Mouse (Mus musculus) heart, adult 2 months (tissue): ENCODE data around the gene Ddias. TPM values are rescaled to one million over a fixed set of nuclear protein-coding genes. Genes with fewer than 3 reads are reported as not detected.

Experiments
- DNase-seq, 2 experiments: peaks; one replicate each; pipeline ENCODE4 v3.0.0; 2021
- H3K27ac ChIP-seq: fragments of 200-600 bp; 2 replicates; pipeline ENCODE4 v1.8.1; 2022
- H3K27me3 ChIP-seq: fragments of 200-500 bp; 2 replicates; pipeline ENCODE4 v1.6.1; 2012; ENCODE audit warnings: mild to moderate bottlenecking, low read length, inconsistent platforms, mixed read lengths; ENCODE audit not compliant: control insufficient read depth, insufficient read depth
- H3K36me3 ChIP-seq: fragments of 200-500 bp; 2 replicates; pipeline ENCODE4 v1.6.1; 2012; ENCODE audit warnings: low read length, inconsistent platforms; ENCODE audit not compliant: control insufficient read depth, insufficient read depth
- H3K4me1 ChIP-seq: fragments of 200-500 bp; 2 replicates; pipeline ENCODE4 v1.6.1; 2011; ENCODE audit warnings: low read length; ENCODE audit not compliant: control insufficient read depth, insufficient read depth
- H3K4me3 ChIP-seq: fragments of 200-600 bp; 2 replicates; pipeline ENCODE4 v1.8.1; 2022
- H3K79me2 ChIP-seq: fragments of 200-500 bp; replicated peaks from 2 replicates; pipeline ENCODE4 v1.6.1; 2012; ENCODE audit warnings: mild to moderate bottlenecking, inconsistent platforms, low read length, moderate library complexity, mixed read lengths; ENCODE audit not compliant: control insufficient read depth, insufficient read depth
- H3K9ac ChIP-seq: fragments of 200-500 bp; 2 replicates; pipeline ENCODE4 v1.6.1; 2012; ENCODE audit warnings: low read depth, mild to moderate bottlenecking, control low read depth, inconsistent platforms, low read length, mixed read lengths
- CTCF ChIP-seq: fragments of 200-600 bp; IDR thresholded peaks from 2 replicates; pipeline ENCODE4 v1.8.1; 2022; ENCODE audit warnings: antibody characterized with exemption, mild to moderate bottlenecking, moderate library complexity
- EP300 ChIP-seq: fragments of 200-500 bp; IDR thresholded peaks from 2 replicates; pipeline ENCODE4 v1.6.1; 2011; ENCODE audit warnings: low read depth, low read length, control low read depth; ENCODE audit not compliant: insufficient read depth
- POLR2A ChIP-seq: fragments of 200-500 bp; IDR thresholded peaks from 2 replicates; pipeline ENCODE4 v1.6.1; 2011; ENCODE audit warnings: mild to moderate bottlenecking, low read depth, low read length, control low read depth; ENCODE audit not compliant: insufficient read depth
- WGBS: fragments of 180-500 bp; shearing (Covaris S2); methylation state at CpG from one replicate; pipeline ENCODE4 v1.1.7; 2018; 5-methylcytosine and 5-hydroxymethylcytosine counted together
- intact Hi-C: fragments of 180-260 bp; cut with DNase I; formaldehyde crosslinking; loops from one replicate; pipeline ENCODE4 v1.15.1; 2025
- polyA plus RNA-seq: library from polyadenylated mRNA; depleted of rRNA; stranded (reverse); fragments of >200 nt; gene quantifications from 2 replicates; pipeline ENCODE4 v1.2.3, GENCODE M21; 2012
- total RNA-seq, 2 experiments: library from RNA; stranded (reverse); gene quantifications; 2 replicates each; pipeline ENCODE4 v1.2.3; 2021

Gene Ddias
- total and polyA plus RNA-seq, 3 experiments, result 0.16 to 0.44 (median 0.30) TPM

DNA sequence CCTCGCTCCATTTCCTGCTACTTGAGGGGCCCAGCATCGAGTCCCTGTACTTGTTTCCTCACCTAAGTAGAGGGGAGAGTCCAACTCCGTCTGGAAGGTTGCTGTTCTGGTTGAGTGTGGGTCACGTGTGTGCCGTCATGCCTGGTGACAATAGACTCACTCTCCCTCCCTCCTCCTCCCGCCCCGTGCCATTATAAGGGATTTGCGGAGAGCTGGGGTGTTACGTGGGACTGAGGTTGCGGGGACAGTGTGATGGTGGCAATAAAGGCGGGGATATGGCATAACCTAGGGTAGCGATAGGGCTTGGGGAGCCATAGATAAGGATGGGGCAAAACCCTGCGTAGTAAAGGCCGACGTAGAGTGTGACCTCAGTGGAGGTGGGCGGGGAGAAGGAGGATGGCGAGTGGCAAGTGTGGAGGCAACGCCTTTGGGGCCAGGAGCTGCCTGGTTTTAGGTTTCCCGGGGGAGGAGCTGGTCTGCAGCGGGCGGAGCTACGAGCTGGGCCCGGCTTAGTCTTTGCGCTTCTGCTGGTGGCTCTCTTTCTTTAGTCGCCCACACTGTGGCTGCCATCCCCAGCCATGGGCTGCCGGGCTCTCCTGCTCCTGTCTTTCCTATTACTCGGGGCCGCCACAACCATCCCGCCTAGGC is 838 bp upstream of the Ddias start:
- H3K79me2 ChIP-seq, result no peaks in the 10 kb centered on the region
- TF ChIP-seq POLR2A (peak; percentile 83), CTCF (no peak), EP300 (0 out of 2 replicates have a peak, but pooled peaks have one; percentile 35)
- 0 out of 2 replicates have a peak, but pooled peaks cover 2% of the 10 kb centered on the region for H3K4me1 ChIP-seq
- H3K9ac ChIP-seq, result peak overlapping the region; percentile 82
- intact Hi-C loops, result loop anchor here (1.0 to 5.0 kb wide), 4 partner anchors 18 to 220 kb away; no protein-coding TSS in a partner anchor
- peak; percentile 91 to 94 for DNase-seq
- no peaks in the 10 kb centered on the region for H3K27me3 ChIP-seq
- under 1% methylated on average over 29 of the region's 29 CpGs for WGBS
- H3K4me3 ChIP-seq, result peak overlapping the region; percentile 87
- peaks cover 2% of the 10 kb centered on the region; the same call in 1 of the 2 replicates for H3K36me3 ChIP-seq
- peak overlapping the region; percentile 98 for H3K27ac ChIP-seq

DNA sequence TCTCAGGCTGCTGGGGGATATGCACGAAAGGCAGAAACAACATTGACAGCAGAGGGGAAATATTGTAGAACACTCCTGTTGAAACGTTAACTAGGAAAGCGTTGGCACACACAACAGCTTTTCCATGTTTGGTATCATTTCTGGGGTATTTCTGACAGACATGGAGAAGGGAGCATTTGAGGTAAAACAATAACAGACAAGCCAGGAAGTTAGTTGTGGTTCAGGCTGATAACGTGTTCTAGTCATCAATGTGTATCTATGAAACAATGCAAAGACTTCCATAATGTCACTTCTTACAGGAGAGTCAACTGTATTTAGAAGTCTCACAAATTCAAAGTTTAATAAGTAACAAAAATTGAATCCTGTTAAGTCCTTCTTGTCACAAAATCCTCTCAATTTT is 2.5 kb downstream of the Ddias start:
- H3K9ac ChIP-seq, result no peak overlapping the region
- peaks cover 2% of the 10 kb centered on the region; the same call in 1 of the 2 replicates for H3K36me3 ChIP-seq
- TF ChIP-seq EP300 (no peak), CTCF (no peak), POLR2A (no peak)
- H3K27me3 ChIP-seq, result no peaks in the 10 kb centered on the region
- 71% methylated on average over 4 of the region's 4 CpGs for WGBS
- DNase-seq, result no peak
- H3K4me3 ChIP-seq, result no peak overlapping the region
- no peaks in the 10 kb centered on the region for H3K4me1 ChIP-seq
- intact Hi-C loops, result loop anchor here (5.0 kb wide), 1 partner anchor 91 kb away; no protein-coding TSS in a partner anchor
- H3K79me2 ChIP-seq, result no peaks in the 10 kb centered on the region
- no peak overlapping the region for H3K27ac ChIP-seq

DNA sequence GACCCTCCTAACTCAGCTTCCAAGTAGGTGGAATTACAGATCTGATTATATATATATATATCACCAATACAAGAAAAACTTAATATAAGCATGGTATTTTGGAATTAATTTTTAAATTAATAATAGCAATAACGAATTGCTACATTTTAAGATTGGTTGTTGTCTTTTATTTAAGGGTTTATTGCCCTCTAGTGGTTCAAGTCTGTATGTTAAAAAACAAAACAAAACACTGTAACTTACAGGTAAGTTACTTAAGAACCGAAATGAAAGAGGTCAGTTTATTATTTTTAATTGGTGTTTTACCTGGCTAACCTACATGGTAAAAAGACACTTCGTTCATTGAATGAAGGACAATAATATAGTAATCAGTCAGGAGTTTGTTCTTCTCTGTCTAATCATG is 3.9 kb downstream of the Ddias start:
- WGBS, result 59% methylated on average over 3 of the region's 3 CpGs
- no peaks in the 10 kb centered on the region for H3K4me1 ChIP-seq

DNA sequence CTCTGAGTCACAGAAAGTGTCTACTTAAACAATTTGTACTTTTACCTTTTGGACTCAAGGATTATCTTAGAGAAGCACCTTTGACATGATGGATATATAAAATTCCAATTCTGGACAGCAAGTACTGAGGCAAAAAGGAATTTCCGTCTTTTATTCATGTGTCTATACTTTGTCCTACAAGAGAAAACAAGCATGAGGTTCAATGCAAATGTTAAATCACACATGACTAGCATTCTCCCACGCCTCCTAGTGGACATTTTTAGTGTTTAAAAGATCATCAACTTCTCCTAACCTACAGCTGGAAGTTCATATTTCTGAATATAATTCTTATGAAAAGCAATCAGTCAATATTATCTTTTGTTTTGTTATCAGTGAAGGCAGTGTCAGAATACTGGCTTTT is 7.5 kb downstream of the Ddias start:
- intact Hi-C loops, result loop anchor here (2.0 to 5.0 kb wide), 2 partner anchors 236 to 764 kb away; no protein-coding TSS in a partner anchor
- TF ChIP-seq CTCF, result peak; percentile 82
- no peak for TF ChIP-seq POLR2A
- no peak for TF ChIP-seq EP300
- H3K4me1 ChIP-seq, result no peaks in the 10 kb centered on the region
- H3K36me3 ChIP-seq, result no peaks in the 10 kb centered on the region
- DNase-seq, result no peak
- WGBS, result 34% methylated on average over 2 of the region's 2 CpGs
- no peak overlapping the region for H3K4me3 ChIP-seq
- no peak overlapping the region for H3K27ac ChIP-seq
- H3K27me3 ChIP-seq, result no peaks in the 10 kb centered on the region
- H3K79me2 ChIP-seq, result no peaks in the 10 kb centered on the region
- no peak overlapping the region for H3K9ac ChIP-seq

More for the DNA sequence above, 3.9 kb downstream of the Ddias start:
- Histone ChIP-seq H3K27me3 (no peaks in the 10 kb centered on the region), H3K4me3 (no peak overlapping the region), H3K36me3 (no peaks in the 10 kb centered on the region), H3K79me2 (no peaks in the 10 kb centered on the region), H3K9ac (no peak overlapping the region), H3K27ac (no peak overlapping the region)
- DNase-seq, result no peak
- TF ChIP-seq POLR2A (no peak), CTCF (peak; percentile 71), EP300 (no peak)
- intact Hi-C loops, result loop anchor here (5.0 kb wide), 1 partner anchor 92 kb away; no protein-coding TSS in a partner anchor

DNA sequence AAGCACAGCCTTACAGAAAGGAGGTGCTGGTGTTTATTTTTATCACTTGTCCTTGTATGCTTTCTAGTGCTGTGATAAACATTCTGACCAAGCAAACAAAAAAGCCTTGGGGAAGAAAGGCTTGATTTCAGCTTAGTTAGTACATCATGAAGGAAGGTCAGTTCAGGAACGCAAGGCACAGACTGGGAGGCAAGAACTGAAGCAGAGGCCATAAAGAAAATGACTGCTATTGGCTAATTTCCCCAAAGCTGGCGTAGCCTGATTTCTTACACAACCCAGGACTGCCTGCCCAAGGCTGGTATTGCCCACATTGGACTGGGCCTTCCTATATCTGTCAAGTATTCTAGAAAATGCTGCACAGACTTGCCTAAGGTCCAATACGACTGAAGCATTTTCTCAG is 25.8 kb downstream of the Ddias start:
- no peaks in the 10 kb centered on the region for H3K27me3 ChIP-seq
- H3K4me3 ChIP-seq, result no peak overlapping the region
- no peak for DNase-seq
- H3K9ac ChIP-seq, result no peak overlapping the region
- no peaks in the 10 kb centered on the region for H3K79me2 ChIP-seq
- no peaks in the 10 kb centered on the region; the same call in 1 of the 2 replicates for H3K4me1 ChIP-seq
- H3K27ac ChIP-seq, result no peak overlapping the region
- TF ChIP-seq EP300 (no peak), POLR2A (no peak), CTCF (no peak)
- H3K36me3 ChIP-seq, result no peaks in the 10 kb centered on the region
- WGBS, result 88% methylated on average over 3 of the region's 3 CpGs
- intact Hi-C loops, result no loop called here

DNA sequence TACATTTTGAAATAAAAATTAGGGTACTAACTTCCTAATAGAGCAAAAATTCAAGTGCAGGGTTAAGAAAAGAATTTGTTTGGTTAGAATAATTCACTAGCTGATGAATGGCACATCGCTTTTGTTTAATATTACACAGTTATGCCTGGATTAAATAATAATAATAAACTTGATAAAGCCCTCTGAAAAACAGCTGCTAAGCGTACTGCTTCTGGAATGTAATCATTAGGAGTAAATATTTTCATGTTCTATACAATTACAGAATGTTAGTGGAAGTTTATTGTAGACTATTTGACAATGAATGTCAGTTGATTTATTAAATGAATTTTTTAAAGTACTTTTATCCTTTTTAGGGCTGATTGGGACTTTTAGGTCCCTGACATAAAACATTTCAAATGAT is 31.8 kb downstream of the Ddias start:
- 86% methylated on average over 2 of the region's 2 CpGs for WGBS
- TF ChIP-seq CTCF (no peak), POLR2A (no peak)
- intact Hi-C loops, result no loop called here
- Histone ChIP-seq H3K9ac (no peak overlapping the region), H3K4me3 (no peak overlapping the region), H3K36me3 (no peaks in the 10 kb centered on the region), H3K27me3 (no peaks in the 10 kb centered on the region), H3K79me2 (no peaks in the 10 kb centered on the region), H3K4me1 (no peaks in the 10 kb centered on the region), H3K27ac (no peak overlapping the region)
- DNase-seq, result no peak
